Mouse (Mus musculus) midbrain, embryonic 14.5 days (tissue): ENCODE measurements at regions not wholly inside any gene's neighbourhood (a gene's known extent, or its start where the extent isn't known, plus 50 kb on each side); places are given as distances from the start of the nearest gene placed in this dataset.
A peak's percentile ranks its signal among the peaks of the same experiment; 100 is the strongest.

Experiments used
- ATAC-seq: fragments of 200-750 bp; cut with Nextera tagmentation; 2 replicates; pipeline ENCODE4 v1.8.0; 2017; ENCODE audit warnings: moderate number of reproducible peaks, moderate library complexity; ENCODE audit not compliant: low FRiP score, low TSS enrichment
- DNase-seq: peaks from one replicate; pipeline ENCODE4 v3.0.0-alpha.2; 2015
- H3K27ac ChIP-seq: fragments of 300-500 bp; sonication (generic); replicated peaks from 2 replicates; pipeline ENCODE4 v1.5.1; 2014; ENCODE audit warnings: mild to moderate bottlenecking, low read depth, low read length, moderate library complexity
- H3K27me3 ChIP-seq: fragments of 300-500 bp; sonication (generic); 2 replicates; pipeline ENCODE4 v1.6.1; 2014; ENCODE audit warnings: low read length, control low read depth, mixed read lengths; ENCODE audit not compliant: control insufficient read depth, insufficient read depth
- H3K36me3 ChIP-seq: fragments of 300-500 bp; sonication (generic); 2 replicates; pipeline ENCODE4 v1.6.1; 2014; ENCODE audit warnings: low read length, control low read depth; ENCODE audit not compliant: control insufficient read depth, insufficient read depth
- H3K4me1 ChIP-seq: fragments of 300-500 bp; sonication (generic); 2 replicates; pipeline ENCODE4 v1.6.1; 2014; ENCODE audit warnings: mild to moderate bottlenecking, antibody characterized with exemption, low read length, control low read depth; ENCODE audit not compliant: control insufficient read depth, insufficient read depth
- H3K4me2 ChIP-seq: fragments of 300-500 bp; sonication (generic); 2 replicates; pipeline ENCODE4 v1.6.1; 2014; ENCODE audit warnings: mild to moderate bottlenecking, low read length, moderate library complexity
- H3K4me3 ChIP-seq: fragments of 300-500 bp; sonication (generic); replicated peaks from 2 replicates; pipeline ENCODE4 v1.5.1; 2014; ENCODE audit warnings: low read depth, low read length
- H3K9ac ChIP-seq: fragments of 300-500 bp; sonication (generic); replicated peaks from 2 replicates; pipeline ENCODE4 v1.6.1; 2014; ENCODE audit warnings: mild to moderate bottlenecking, low read length, moderate library complexity
- H3K9me3 ChIP-seq: fragments of 300-500 bp; sonication (generic); 2 replicates; pipeline ENCODE4 v1.6.1; 2016; ENCODE audit warnings: low read length, control low read depth, mixed read lengths; ENCODE audit not compliant: control insufficient read depth
- WGBS: fragments of 180-500 bp; shearing (Covaris S2); extraction: QIAGEN DNeasy Blood & Tissue Kit; methylation state at CpG from one replicate; pipeline ENCODE4 v1.1.7; 2014; 5-methylcytosine and 5-hydroxymethylcytosine counted together

DNA sequence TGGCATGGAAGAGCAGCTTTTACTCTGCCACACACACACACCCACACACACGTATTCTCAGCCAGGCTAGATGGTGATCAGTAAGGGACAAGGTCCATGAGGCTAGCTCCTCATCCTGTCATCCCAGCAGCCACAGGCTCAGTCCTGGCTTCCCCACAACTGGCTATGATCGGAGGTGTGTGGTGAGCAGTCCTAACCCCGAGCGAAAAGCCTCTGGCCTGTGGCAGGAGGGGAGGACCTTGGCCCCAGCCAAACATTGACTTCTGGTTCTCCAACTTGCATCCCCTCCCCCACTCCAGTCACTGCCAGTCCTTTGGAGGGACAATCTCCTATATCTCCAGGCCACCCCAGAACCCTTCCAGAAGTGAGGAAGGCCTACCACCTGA lies 65.2 kb upstream of the Ttc34 start:
- Histone ChIP-seq H3K4me2 (no peak overlapping the region), H3K4me3 (no peak overlapping the region), H3K4me1 (peaks cover 4% of the 10 kb centered on the region; the same call in 1 of the 2 replicates), H3K27ac (no peak overlapping the region), H3K9me3 (no peaks in the 10 kb centered on the region), H3K27me3 (no peaks in the 10 kb centered on the region), H3K9ac (no peak overlapping the region), H3K36me3 (no peaks in the 10 kb centered on the region)
- ATAC-seq, result no peak
- no peak for DNase-seq
- 77% methylated on average over 4 of the region's 4 CpGs for WGBS

DNA sequence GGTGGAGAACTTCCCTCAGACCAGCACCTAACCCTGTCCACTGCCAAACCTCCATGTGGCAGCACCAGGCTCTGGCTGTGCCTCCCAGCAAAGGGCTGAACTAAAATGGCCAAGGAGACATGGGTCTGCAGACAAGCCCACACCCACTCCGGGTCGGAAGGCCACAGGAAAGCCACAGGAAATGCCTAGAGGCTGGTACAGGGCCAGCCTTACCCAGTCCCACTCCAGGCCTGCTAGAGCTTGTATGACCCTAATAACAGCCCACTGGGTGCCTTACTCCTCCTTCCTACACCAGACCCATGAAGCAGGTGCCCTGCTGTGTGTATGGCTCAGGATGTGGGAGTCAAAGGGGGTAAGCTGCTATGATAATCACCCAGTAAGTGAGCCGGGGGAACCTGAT lies 63.4 kb upstream of the Ttc34 start:
- ATAC-seq, result no peak
- Histone ChIP-seq H3K9me3 (no peaks in the 10 kb centered on the region), H3K27me3 (no peaks in the 10 kb centered on the region), H3K27ac (no peak overlapping the region), H3K36me3 (no peaks in the 10 kb centered on the region), H3K4me3 (no peak overlapping the region), H3K9ac (no peak overlapping the region), H3K4me1 (peaks cover 4% of the 10 kb centered on the region; the same call in 1 of the 2 replicates), H3K4me2 (no peak overlapping the region)
- no peak for DNase-seq
- WGBS, result 83% methylated on average over 3 of the region's 3 CpGs

DNA sequence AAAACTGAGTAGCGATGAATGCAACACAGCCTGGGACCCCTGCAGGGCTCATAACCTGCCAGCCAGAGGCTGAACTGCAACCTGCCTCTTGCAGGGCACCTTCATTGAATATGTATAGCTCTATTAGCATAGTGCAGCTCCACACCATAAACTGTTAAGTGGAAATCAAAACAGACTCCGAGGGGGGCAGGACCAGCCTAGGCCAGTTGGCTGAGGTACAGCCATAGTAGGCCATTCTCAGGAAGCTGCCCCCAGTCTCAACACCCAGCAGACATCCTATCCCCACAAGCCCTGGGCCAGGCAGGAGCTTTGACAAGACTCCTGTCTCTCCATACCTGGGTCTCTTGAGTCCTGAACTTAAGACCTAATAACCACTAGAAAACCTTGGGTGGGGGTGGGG lies 62.9 kb upstream of the Ttc34 start:
- no peaks in the 10 kb centered on the region for H3K36me3 ChIP-seq
- no peak overlapping the region for H3K4me3 ChIP-seq
- H3K27ac ChIP-seq, result no peak overlapping the region
- DNase-seq (no peak), ATAC-seq (no peak)
- WGBS, result 58% methylated on average over 2 of the region's 2 CpGs
- H3K9ac ChIP-seq, result no peak overlapping the region
- no peak overlapping the region for H3K4me2 ChIP-seq
- H3K9me3 ChIP-seq, result no peaks in the 10 kb centered on the region
- peaks cover 4% of the 10 kb centered on the region; the same call in 1 of the 2 replicates for H3K4me1 ChIP-seq
- no peaks in the 10 kb centered on the region for H3K27me3 ChIP-seq

- H3K27ac ChIP-seq, result no peak overlapping the region
- no peaks in the 10 kb centered on the region for H3K4me1 ChIP-seq
- DNase-seq (no peak), ATAC-seq (no peak)
- H3K9me3 ChIP-seq, result no peaks in the 10 kb centered on the region
- H3K36me3 ChIP-seq, result no peaks in the 10 kb centered on the region
- no peak overlapping the region for H3K9ac ChIP-seq
- H3K27me3 ChIP-seq, result no peaks in the 10 kb centered on the region
- no peak overlapping the region for H3K4me2 ChIP-seq
- H3K4me3 ChIP-seq, result no peak overlapping the region
- 97% methylated on average over 1 of the region's 1 CpGs for WGBS
Measured at GRCm38 (mm10) chr4:154778818-154779217, 58.4 kb upstream of the Ttc34 start.

- H3K36me3 ChIP-seq, result no peaks in the 10 kb centered on the region
- no peaks in the 10 kb centered on the region for H3K27me3 ChIP-seq
- H3K4me3 ChIP-seq, result no peak overlapping the region
- no peak for ATAC-seq
- 0 out of 2 replicates have a peak overlapping the region, but pooled peaks have one; percentile 8 for H3K27ac ChIP-seq
- H3K9me3 ChIP-seq, result no peaks in the 10 kb centered on the region
- 42% methylated on average over 11 of the region's 11 CpGs for WGBS
- H3K4me1 ChIP-seq, result no peaks in the 10 kb centered on the region
- H3K4me2 ChIP-seq, result no peak overlapping the region
- peak; percentile 51 for DNase-seq
- H3K9ac ChIP-seq, result no peak overlapping the region
Measured at GRCm38 (mm10) chr4:154781391-154781790, 55.9 kb upstream of the Ttc34 start.

GRCm38 (mm10) chr4:154782291-154782690 lies 55.0 kb upstream of the Ttc34 start:
- Histone ChIP-seq H3K9ac (no peak overlapping the region), H3K27me3 (no peaks in the 10 kb centered on the region), H3K9me3 (no peaks in the 10 kb centered on the region), H3K4me3 (no peak overlapping the region), H3K4me1 (no peaks in the 10 kb centered on the region), H3K4me2 (no peak overlapping the region), H3K27ac (no peak overlapping the region), H3K36me3 (no peaks in the 10 kb centered on the region)
- WGBS, result 86% methylated on average over 8 of the region's 8 CpGs
- no peak for DNase-seq
- no peak for ATAC-seq

- Histone ChIP-seq H3K9ac (no peak overlapping the region), H3K36me3 (no peaks in the 10 kb centered on the region), H3K4me3 (no peak overlapping the region), H3K27me3 (no peaks in the 10 kb centered on the region), H3K27ac (no peak overlapping the region), H3K4me2 (no peak overlapping the region), H3K9me3 (no peaks in the 10 kb centered on the region), H3K4me1 (no peaks in the 10 kb centered on the region)
- ATAC-seq (no peak), DNase-seq (no peak)
- WGBS, result 56% methylated on average over 8 of the region's 8 CpGs
Measured at GRCm38 (mm10) chr4:154785282-154785987, 51.8 kb upstream of the Ttc34 start.

DNA sequence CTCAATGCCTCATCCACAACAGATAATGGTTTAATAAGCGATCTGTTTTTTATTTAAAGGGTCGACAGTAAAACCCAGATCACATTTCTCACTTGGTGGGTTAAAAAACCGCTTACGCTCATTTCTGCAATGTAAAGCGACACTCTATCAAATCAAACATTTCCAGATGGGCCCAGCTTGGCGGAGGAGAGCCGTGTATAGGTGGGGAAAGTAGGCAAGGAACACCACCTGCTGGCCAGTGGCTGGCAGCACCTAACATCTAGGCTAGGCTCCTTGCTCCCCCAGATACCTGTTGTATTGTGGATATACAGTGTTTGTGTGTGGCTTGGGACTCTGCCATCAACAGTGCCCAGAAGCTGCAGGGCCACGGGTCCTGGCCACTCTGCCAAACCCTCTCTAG lies 50.1 kb upstream of the Ttc34 start:
- no peak overlapping the region for H3K9ac ChIP-seq
- no peak overlapping the region for H3K27ac ChIP-seq
- no peaks in the 10 kb centered on the region for H3K9me3 ChIP-seq
- H3K4me3 ChIP-seq, result no peak overlapping the region
- no peaks in the 10 kb centered on the region for H3K36me3 ChIP-seq
- DNase-seq (peak; percentile 53), ATAC-seq (no peak)
- 77% methylated on average over 8 of the region's 8 CpGs for WGBS
- no peak overlapping the region for H3K4me2 ChIP-seq
- no peaks in the 10 kb centered on the region for H3K4me1 ChIP-seq
- no peaks in the 10 kb centered on the region for H3K27me3 ChIP-seq
